Mouse (Mus musculus): ENCODE results near the gene Hnrnpdl. TPM values are rescaled to one million over a fixed set of nuclear protein-coding genes. Genes with fewer than 3 reads are reported as not detected.

Gene Hnrnpdl
- polyA plus RNA-seq (2015; fragmentation: Nextera tagmentation; extraction: Ambion mirVana) = 136 and 149 TPM in 2 replicates

DNA sequence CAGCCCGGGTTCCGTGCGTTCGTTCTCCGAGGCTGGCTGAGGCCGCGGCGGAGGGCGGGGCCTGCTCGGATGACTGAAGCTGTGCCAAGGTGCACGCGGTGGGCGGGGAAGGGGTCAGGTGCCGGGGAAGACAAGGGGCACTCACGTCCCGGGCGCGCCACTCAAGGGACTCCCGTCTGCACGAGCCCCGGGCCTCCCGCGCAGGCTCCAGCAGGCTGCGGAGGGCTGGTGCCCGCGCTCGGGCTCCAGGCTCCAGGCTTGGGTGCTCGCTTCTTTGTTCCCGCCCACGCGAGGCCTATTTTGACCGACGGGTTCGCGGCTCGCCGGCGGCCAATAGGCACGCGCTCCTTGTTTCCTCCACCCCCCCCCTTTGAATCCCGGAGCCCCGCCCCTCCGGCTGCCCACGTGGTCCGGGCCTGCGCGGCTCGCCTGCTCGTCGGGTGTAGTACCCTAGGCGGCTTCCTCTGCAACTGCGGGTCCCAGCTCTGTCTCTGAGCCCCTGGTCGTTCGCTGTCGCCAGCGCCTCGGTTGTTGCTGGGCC lies at the start of gene Hnrnpdl, which contains the start of gene Enoph1:
TSS of gene Hnrnpdl (minus strand) at position 63 of the 541 bp plus-strand sequence.
TSS of gene Enoph1 (plus strand) at position 384 of the 541 bp plus-strand sequence.
- Histone ChIP-seq H3K4me1 (peaks cover 9% of the 10 kb centered on the region; the same call in 1 of the 2 replicates), H3K4me2 (peak within 1 kb of the TSS; percentile 81), H3K4me3 (replicated peaks) (peak within 1 kb of the TSS; percentile 94), H3K27me3 (replicated peaks) (no peaks in the 10 kb centered on the region), H3K9ac (peak within 1 kb of the TSS; percentile 98), H3K27ac (peak within 1 kb of the TSS; percentile 99), H3K9me3 (no peaks in the 10 kb centered on the region), H3K36me3 (peaks cover 7% of the 10 kb centered on the region; the same call in 1 of the 2 replicates)
- ATAC-seq (ENCODE audit: insufficient read depth, low FRiP score, low read depth) = peak; percentile 86
- WGBS = under 1% methylated on average over 57 of the region's 57 CpGs

DNA sequence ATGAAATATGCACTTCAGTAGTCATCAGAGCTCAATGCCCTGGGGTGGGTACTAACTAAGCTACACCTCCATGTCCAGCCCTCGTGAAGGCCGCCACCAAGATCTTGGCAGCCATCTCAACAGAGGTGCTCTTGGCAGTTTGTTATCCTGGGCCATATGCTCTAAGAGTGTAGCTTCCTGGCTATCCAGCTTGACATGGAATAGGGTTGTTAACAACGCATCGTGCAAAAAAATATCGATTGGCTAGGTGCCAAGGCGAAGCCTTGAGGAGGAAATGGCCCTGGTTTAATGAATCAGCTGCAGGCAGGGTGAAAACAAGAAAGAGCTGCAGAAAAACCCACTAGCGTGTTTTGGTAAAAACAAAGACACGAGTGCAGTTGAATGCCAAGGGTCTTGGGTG lies 45.6 kb upstream of the Hnrnpdl start:
- Histone ChIP-seq H3K9me3 (no peaks in the 10 kb centered on the region), H3K27ac (peak overlapping the region; percentile 26; the same call in 1 of the 2 replicates), H3K9ac (no peak overlapping the region), H3K36me3 (no peaks in the 10 kb centered on the region), H3K4me1 (peaks cover 11% of the 10 kb centered on the region), H3K4me3 (replicated peaks) (no peak overlapping the region), H3K4me2 (no peak overlapping the region), H3K27me3 (replicated peaks) (no peaks in the 10 kb centered on the region)
- WGBS = 40% methylated on average over 8 of the region's 8 CpGs
- no peak for ATAC-seq (ENCODE audit: insufficient read depth, low FRiP score, low read depth)

DNA sequence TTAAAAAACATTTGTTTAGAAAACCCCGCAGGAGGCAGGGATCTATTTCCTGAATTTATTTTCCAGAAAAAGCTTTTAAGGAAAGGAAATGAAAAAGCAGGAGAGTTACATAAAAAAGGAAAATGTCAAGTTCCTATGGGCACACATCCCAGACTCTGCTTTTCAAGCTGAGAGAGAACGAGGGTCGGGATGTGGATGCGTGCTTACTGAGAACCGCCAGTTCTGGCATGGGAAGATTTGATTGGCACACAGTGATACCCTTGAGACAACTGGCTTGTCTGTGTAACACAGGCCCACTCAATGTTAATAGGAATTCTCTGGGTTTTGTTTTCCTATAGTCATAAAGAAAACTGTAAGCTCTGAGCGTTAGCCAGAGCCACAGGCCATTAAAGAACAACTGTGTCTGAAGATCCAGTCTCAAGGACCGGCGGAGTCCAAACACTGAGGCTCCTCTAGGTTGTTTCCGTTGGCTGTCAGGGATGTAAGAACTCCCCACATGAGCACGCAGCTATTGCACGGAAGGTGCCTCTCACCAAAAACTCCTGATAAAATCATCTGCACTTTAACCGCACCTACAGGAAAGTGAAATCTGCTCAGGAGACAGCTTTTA lies 44.6 kb upstream of the Hnrnpdl start:
- WGBS = 53% methylated on average over 12 of the region's 12 CpGs
- Histone ChIP-seq H3K36me3 (no peaks in the 10 kb centered on the region), H3K27me3 (replicated peaks) (no peaks in the 10 kb centered on the region), H3K9me3 (no peaks in the 10 kb centered on the region), H3K4me1 (peaks cover 21% of the 10 kb centered on the region), H3K9ac (no peak overlapping the region), H3K4me3 (replicated peaks) (no peak overlapping the region), H3K4me2 (no peak overlapping the region), H3K27ac (peak overlapping the region; percentile 54; the same call in 1 of the 2 replicates)
- no peak for ATAC-seq (ENCODE audit: insufficient read depth, low FRiP score, low read depth)

DNA sequence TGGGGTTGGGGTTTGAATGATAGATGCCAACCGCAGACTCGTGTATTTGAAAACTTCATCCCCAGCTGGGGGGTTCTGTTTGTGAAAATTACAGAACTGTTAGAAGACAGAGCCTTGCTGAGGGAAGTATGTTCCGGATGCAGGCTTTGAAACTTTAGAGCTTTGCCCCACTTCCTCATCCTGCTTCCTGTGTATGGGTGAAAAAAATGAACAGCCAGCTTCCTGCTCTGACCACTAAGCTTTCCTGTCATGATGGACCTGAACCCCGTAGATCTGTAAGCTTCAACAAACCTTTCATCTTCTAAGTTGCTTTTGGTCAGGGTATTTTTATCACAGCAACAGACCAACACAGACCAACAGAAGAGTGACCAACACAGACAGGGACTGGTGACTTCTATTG lies 42.5 kb upstream of the Hnrnpdl start:
- no peak overlapping the region for H3K9ac ChIP-seq
- H3K27ac ChIP-seq = no peak overlapping the region
- no peak for ATAC-seq (ENCODE audit: insufficient read depth, low FRiP score, low read depth)
- peaks cover 24% of the 10 kb centered on the region for H3K4me1 ChIP-seq
- H3K4me2 ChIP-seq = no peak overlapping the region
- no peaks in the 10 kb centered on the region for H3K27me3 ChIP-seq (replicated peaks)
- WGBS = 82% methylated on average over 4 of the region's 4 CpGs
- no peaks in the 10 kb centered on the region for H3K9me3 ChIP-seq
- H3K36me3 ChIP-seq = no peaks in the 10 kb centered on the region
- no peak overlapping the region for H3K4me3 ChIP-seq (replicated peaks)

DNA sequence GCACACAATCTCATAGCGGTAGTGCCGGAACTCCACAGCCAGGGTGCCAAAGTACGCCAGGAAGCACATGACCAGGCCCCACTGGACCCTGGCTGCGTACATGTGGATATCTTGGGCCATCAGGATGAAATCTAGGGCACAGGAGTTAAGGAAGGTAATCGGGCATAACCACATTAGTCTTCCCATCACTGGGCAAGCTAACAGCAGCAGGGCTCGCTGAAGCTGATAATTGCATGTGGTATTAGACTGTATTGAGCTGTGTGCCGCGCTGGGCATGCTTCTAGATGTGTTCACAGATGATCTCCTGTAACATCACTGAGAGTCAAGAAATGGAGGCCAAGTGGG lies 40.4 kb upstream of the Hnrnpdl start:
- no peak for ATAC-seq (ENCODE audit: insufficient read depth, low FRiP score, low read depth)
- no peaks in the 10 kb centered on the region for H3K9me3 ChIP-seq
- no peak overlapping the region for H3K9ac ChIP-seq
- peak overlapping the region; percentile 65 for H3K4me2 ChIP-seq
- H3K27me3 ChIP-seq (replicated peaks) = no peaks in the 10 kb centered on the region
- peaks cover 15% of the 10 kb centered on the region for H3K4me1 ChIP-seq
- WGBS = 79% methylated on average over 8 of the region's 8 CpGs
- peak overlapping the region; percentile 30; the same call in 1 of the 2 replicates for H3K4me3 ChIP-seq (replicated peaks)
- no peaks in the 10 kb centered on the region for H3K36me3 ChIP-seq
- no peak overlapping the region for H3K27ac ChIP-seq

DNA sequence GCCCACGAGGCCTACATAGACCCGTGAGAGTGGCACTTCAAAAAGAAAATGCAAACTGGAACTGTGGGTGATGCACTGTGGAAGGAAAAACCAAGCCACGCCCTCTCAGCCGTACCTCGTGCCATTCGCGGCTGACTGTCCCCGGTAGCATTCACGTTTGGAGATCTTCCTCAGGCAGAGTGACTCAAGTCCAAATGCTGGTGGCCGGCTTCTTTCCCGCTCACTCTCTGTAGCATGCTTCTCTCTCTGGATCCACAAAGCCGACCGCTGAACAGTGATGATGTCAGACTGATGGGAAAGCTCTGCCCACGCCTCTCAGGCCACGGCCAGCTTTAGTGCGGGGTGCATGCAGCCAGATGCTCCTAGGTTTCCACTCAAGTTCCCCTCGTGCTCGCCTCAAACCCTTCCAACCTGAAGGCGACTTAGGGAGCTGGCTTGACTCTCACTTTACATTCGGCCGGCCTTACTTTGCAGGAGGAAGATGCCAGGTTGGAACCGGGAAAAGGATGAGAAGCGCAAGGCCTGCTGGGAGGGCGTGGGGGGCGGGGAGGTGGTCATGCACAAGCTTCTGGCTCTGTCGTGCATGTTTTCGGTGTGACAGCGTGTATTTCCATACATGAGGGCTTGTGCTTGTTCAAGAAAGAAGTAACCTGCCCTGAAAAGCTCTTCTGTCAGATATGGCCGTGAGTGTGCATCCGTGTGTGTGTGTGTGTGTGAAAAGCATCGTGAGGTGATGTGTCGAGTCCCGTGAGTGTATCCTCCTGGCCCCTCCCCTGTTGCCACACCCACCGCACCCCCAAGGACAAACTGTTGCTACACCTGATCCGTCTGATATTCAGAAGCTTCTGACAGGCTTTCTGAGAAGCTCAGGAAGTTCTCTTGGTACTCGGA lies 39.8 kb upstream of the Hnrnpdl start:
- H3K4me3 ChIP-seq (replicated peaks) = peak overlapping the region; percentile 30
- H3K36me3 ChIP-seq = no peaks in the 10 kb centered on the region
- H3K9me3 ChIP-seq = no peaks in the 10 kb centered on the region
- H3K27ac ChIP-seq = no peak overlapping the region
- peaks cover 13% of the 10 kb centered on the region for H3K4me1 ChIP-seq
- H3K27me3 ChIP-seq (replicated peaks) = no peaks in the 10 kb centered on the region
- H3K4me2 ChIP-seq = peak overlapping the region; percentile 65
- 31% methylated on average over 36 of the region's 36 CpGs for WGBS
- 0 out of 2 replicates have a peak, but pooled peaks have one; percentile 15 for ATAC-seq (ENCODE audit: insufficient read depth, low FRiP score, low read depth)
- peak overlapping the region; percentile 2; the same call in 1 of the 2 replicates for H3K9ac ChIP-seq

DNA sequence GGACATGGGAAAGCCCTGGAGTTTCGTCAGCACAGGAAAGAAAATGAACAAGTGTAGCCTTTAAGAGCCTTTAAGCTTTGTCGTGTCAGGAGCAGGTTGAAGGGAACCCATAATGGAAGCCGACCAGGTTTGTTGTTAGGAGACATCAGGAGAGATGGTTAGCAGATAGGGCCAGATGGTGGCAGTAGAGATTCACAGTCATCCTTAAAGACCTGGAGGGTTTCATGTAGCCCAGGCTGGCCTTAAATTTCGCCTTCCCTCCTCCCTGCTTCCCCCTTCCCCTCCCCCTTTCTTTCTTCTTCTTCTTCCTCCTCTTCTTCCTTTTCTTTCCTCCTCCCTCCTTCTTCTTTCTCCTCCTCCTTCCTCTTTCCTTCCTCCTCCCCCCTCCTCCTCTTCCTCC lies 35.1 kb upstream of the Hnrnpdl start:
- 59% methylated on average over 4 of the region's 4 CpGs for WGBS
- no peak for ATAC-seq (ENCODE audit: insufficient read depth, low FRiP score, low read depth)
- Histone ChIP-seq H3K36me3 (no peaks in the 10 kb centered on the region), H3K4me2 (no peak overlapping the region), H3K9me3 (no peaks in the 10 kb centered on the region), H3K9ac (no peak overlapping the region), H3K4me1 (peaks cover 7% of the 10 kb centered on the region), H3K27ac (no peak overlapping the region), H3K4me3 (replicated peaks) (no peak overlapping the region), H3K27me3 (replicated peaks) (no peaks in the 10 kb centered on the region)

DNA sequence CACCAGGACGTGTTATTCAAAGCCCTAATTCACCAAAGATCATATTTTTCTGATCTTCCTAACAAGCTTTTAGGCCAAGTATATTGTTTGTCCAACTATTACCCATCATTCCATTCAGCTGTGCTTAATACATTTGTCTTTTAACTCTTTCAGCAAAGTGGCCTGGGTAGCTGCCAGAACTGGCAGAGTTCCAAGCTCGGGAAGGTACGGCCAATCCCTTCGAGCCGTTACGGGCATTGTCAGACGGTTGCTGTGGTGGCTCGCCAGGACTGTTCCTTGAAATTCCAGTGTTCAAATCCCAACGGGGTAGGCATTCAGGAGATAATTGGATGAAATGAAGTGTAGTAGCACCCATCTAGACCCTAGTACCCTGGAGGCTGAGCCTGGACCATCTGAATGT lies 33.1 kb upstream of the Hnrnpdl start:
- 74% methylated on average over 9 of the region's 9 CpGs for WGBS
- no peak overlapping the region for H3K27ac ChIP-seq
- H3K4me2 ChIP-seq = no peak overlapping the region
- ATAC-seq (ENCODE audit: insufficient read depth, low FRiP score, low read depth) = no peak
- H3K9me3 ChIP-seq = no peaks in the 10 kb centered on the region
- H3K27me3 ChIP-seq (replicated peaks) = no peaks in the 10 kb centered on the region
- no peaks in the 10 kb centered on the region for H3K4me1 ChIP-seq
- H3K36me3 ChIP-seq = peaks cover 12% of the 10 kb centered on the region; the same call in 1 of the 2 replicates
- no peak overlapping the region for H3K9ac ChIP-seq
- no peak overlapping the region for H3K4me3 ChIP-seq (replicated peaks)

DNA sequence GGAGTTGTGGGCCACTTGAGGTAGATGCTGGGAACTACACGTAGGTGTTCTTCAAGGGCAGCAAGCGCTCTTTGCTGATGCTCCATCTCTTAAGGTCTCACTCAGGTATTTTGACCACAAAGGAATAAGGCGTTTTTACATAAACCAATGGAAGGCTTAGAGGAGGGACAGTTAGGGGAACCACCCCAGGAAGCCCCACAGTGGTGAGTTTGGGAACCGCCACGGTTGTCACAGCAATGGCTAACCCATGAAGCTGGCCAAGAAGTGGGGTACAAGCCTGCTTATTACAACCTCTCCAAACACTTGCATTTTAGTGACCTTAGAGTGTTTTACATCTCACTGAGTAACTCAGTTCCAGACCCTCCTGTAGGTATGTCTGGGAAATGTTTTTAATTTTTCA lies 32.1 kb upstream of the Hnrnpdl start:
- peaks cover 13% of the 10 kb centered on the region; the same call in 1 of the 2 replicates for H3K36me3 ChIP-seq
- 88% methylated on average over 5 of the region's 5 CpGs for WGBS
- no peaks in the 10 kb centered on the region for H3K4me1 ChIP-seq
- no peak overlapping the region for H3K27ac ChIP-seq
- no peak for ATAC-seq (ENCODE audit: insufficient read depth, low FRiP score, low read depth)
- no peak overlapping the region for H3K4me3 ChIP-seq (replicated peaks)
- no peaks in the 10 kb centered on the region for H3K27me3 ChIP-seq (replicated peaks)
- H3K9me3 ChIP-seq = no peaks in the 10 kb centered on the region
- H3K9ac ChIP-seq = no peak overlapping the region
- no peak overlapping the region for H3K4me2 ChIP-seq

DNA sequence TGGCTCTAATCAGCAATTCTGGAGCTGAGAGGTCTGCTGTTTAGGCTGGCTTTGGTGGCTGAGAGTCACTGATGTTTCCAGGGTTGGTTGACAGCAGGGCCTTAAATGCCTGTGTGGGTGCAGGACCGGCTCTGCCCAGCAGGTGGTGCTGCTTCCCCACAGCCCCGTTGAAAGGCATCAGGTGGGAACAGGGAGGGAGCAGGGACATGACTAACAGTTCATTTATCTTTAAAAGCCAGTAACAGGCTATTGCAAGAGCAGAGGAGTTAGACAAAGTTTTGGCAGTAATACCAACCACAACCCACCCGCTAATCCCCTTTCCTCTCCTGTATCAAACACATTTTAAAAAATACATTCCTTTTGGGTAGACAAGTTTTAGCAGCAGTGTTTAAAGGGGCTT lies 30.8 kb upstream of the Hnrnpdl start:
- ATAC-seq (ENCODE audit: insufficient read depth, low FRiP score, low read depth) = no peak
- H3K27me3 ChIP-seq (replicated peaks) = no peaks in the 10 kb centered on the region
- H3K4me1 ChIP-seq = no peaks in the 10 kb centered on the region
- H3K9me3 ChIP-seq = no peaks in the 10 kb centered on the region
- H3K9ac ChIP-seq = no peak overlapping the region
- no peak overlapping the region for H3K4me2 ChIP-seq
- H3K27ac ChIP-seq = no peak overlapping the region
- no peak overlapping the region for H3K4me3 ChIP-seq (replicated peaks)
- 20% methylated on average over 3 of the region's 3 CpGs for WGBS
- H3K36me3 ChIP-seq = peaks cover 13% of the 10 kb centered on the region

DNA sequence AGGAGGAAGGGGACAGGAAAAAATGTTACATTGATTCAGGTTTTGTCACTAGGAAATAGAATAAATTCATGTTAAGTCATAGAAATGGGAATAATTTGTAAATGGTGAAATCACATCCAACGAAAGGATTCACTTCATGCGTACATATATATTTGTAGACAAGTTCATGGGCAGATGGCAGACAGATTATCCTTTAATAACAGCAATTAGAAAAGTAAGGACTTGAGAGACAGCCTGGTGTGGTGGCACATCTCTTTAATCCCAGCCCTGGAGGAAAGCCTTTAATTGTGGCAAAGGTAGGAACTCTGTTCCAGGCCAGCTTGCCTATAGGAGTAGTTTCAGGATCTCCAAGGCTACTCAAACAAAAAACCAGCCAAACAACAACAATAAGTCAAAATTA lies 30.1 kb upstream of the Hnrnpdl start:
- H3K9ac ChIP-seq = no peak overlapping the region
- peaks cover 13% of the 10 kb centered on the region for H3K36me3 ChIP-seq
- WGBS = 95% methylated on average over 2 of the region's 2 CpGs
- no peak for ATAC-seq (ENCODE audit: insufficient read depth, low FRiP score, low read depth)
- H3K4me3 ChIP-seq (replicated peaks) = no peak overlapping the region
- H3K27ac ChIP-seq = no peak overlapping the region
- no peak overlapping the region for H3K4me2 ChIP-seq
- no peaks in the 10 kb centered on the region for H3K27me3 ChIP-seq (replicated peaks)
- no peaks in the 10 kb centered on the region for H3K4me1 ChIP-seq
- no peaks in the 10 kb centered on the region for H3K9me3 ChIP-seq

DNA sequence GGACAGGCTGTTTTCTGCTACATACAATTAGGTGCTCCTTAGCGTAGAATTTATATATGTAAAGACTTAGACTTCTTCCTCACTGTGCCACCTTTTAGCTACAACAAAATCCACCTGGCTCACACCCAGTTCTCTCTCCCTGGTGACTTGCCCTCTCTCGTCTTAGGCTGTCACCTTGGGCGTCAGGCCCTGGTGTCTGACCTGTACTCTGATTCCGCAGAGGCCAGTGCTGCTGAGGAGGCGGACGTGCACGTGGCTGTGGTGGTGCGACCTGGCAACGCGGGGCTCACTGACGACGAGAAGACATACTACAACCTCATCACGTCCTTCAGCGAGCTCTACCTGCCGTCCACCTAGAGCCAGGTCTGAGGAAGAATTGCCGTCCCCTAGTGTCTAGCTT lies 28.1 kb upstream of the Hnrnpdl start:
- peaks cover 27% of the 10 kb centered on the region for H3K36me3 ChIP-seq
- no peak for ATAC-seq (ENCODE audit: insufficient read depth, low FRiP score, low read depth)
- H3K4me1 ChIP-seq = no peaks in the 10 kb centered on the region
- H3K27me3 ChIP-seq (replicated peaks) = no peaks in the 10 kb centered on the region
- no peak overlapping the region for H3K9ac ChIP-seq
- H3K4me3 ChIP-seq (replicated peaks) = no peak overlapping the region
- H3K9me3 ChIP-seq = no peaks in the 10 kb centered on the region
- H3K4me2 ChIP-seq = no peak overlapping the region
- 91% methylated on average over 16 of the region's 16 CpGs for WGBS
- 0 out of 2 replicates have a peak overlapping the region, but pooled peaks have one; percentile 28 for H3K27ac ChIP-seq
